Mouse (Mus musculus) embryo, embryonic 10.5 days (tissue): ENCODE results near the gene Zfp72.

Experiments
- DNase-seq: peaks from one replicate; pipeline ENCODE4 v3.0.0-alpha.2; 2015; ENCODE audit warnings: low spot score

Gene Zfp72

DNA sequence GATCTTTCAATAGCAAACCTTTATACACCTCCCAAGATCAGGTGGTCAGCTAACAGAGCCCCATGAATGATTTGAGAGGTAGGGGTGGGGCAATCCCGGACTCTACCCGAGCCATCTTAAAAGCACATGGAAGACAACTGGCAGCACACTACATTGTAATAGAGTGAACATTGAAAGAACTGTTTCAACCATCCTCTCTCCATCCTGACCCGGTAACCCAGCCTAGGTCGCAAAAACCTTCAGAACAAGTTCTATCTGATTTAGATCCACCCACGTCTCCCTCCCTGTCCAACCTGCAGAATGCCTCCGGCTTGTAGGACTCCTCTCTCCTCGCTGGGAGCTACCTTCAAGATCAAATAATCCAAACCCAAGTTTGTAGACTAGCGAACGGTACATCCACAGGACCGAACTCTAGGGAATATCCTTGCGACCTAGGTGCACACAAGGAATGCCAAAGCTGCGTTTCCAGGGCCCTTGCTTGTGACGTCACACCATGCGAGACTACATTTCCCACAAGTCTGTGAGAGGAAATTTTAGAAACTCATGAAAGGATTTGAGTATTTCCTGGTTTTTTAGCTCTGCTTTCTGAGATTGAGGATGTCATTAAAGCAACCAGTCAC is at the start of gene Zfp72:
Zfp72 (minus strand) TSS at position 466 of the 620 bp plus-strand sequence.
- peak; percentile 84 for DNase-seq

DNA sequence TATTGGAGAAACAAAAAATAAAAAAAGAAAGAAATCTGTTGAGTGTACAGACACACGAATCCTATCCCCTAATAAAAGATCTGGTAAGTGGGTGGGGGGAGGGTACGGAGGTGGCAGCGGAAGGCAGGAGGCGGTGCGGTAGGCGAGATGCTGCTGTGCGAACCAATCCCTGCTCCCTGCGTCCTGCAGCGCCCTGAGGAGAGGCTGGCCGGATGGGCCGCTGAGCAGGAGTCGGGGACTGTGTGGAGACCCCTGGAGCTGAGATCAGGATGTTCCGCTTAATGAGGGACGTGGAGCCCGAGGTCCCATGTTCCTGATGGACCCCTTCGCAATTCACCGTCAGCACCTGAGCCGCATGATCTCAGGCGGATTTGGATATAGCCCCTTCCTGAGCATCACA is 49.3 kb upstream of the Zfp72 start:
- DNase-seq = no peak

DNA sequence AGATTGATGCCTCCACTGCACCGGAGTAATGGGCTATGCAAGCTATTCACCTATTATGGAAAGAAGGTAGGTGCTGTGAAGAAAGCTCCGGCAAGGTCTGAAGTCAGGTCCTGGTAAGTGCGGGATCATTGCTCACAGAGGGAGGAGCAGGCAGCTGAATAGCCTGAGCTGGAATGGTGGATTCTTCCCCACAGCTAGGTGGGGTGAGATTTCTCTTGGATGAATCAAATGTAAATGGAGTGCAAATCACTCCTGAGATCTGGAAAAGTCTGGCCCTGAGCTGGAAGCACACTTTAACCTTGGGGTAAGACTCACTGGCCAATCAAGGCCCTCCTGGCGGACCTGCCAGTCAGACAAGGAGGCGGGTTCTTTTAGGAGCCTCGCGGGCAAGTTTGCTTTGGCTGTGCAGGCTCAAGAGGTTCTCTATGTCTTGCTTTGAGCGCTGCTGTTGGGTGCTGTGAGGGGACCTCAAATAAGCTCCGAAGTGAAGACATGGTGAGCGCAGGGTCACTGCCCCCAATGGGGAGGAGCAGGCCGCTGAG is 8.7 kb upstream of the Zfp72 start, which contains the start of gene Ftl1-ps1:
Ftl1-ps1 (plus strand) TSS at position 397 of the 542 bp plus-strand sequence.
- DNase-seq = peak; percentile 28

DNA sequence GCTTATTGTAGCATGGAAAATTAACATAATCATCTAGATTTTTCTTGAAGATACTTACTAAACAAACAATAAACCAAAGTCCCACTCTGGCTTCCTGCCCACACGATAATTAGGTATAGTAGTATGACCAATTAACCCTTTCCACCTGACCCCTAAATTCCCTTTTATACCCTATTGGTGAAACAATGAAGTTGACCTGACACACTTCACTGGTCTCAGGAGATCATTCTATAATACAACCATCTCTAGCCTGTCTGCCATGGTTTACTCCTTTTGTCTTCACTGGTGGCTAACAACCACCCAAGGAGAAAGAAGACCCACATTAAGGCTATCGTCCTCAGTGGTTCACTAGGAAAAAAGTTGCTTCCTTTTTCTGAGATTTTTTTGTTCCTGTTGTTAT is 520 bp upstream of the Zfp72 start:
- no peak for DNase-seq

DNA sequence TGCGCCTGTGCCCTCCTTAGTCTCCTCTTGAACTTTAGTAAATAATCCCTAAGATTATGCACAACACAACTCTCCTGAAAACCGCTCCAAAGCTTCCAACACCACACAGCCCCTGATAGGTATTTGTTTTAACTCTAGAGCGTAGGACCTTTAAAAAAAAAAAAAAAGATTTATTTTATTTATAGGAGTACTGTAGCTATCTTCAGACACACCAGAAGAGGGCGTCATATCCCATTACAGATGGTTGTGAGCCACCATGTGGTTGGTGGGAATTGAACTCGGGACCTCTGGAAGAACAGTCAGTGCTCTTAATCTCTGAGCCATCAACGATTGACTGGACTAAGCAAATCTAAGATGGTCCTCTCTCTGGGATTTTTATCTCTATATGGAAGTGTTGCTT is 906 bp downstream of the Zfp72 start:
- no peak for DNase-seq

DNA sequence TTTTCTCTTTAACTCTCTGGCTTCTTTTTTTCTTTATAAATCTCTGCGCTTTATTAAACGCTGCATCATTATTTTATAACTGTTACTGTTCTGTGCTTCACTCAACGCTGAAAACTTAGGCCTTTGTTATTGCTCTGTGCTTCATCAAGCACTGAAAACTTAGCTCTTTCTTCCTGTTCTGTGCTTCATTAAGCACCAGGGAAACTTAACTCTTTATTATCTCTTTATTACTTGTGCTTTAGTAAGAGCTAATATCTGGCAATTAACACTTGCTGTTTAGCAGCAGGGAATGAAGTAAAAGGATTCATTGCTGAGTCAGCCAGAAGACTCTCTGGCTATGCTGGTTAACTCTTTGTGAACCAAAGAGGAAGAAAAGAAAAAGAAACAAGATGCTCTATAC is 8.3 kb downstream of the Zfp72 start:
- DNase-seq = no peak

DNA sequence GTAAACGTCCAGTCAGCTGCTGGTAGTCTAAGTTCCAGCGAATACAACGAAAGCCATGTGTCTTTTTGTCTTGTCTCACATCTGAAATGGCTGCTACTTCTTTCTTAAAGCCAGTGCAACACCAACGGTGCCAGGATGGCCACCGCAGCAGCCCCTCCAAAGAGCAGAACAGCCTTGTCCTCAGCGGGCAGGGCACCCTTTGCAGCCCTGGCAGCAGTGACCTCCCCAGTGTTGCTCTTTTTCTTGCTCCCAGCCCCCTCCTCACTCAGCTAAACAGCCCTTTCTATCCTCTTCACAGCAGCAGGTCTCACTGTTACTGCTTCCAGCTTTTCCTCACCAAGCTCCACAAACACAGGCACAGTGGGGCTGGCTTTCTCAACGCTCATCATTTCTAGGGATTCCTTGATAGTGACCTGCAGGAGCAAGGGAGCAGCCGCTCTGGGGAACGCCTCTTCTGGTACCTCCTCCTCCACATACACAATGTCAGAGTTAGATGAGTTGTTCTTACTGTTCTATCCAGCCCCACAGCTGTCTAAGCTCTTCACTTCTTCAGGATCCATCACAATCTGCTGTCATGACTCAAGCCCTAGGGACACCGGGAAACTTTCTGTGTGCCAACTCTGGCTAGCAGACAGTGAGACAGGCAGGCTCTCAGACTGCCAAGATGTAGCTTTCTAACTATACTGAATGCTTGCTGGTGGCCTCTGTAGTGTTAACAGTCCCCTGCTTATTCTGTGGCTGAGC is 8.9 kb downstream of the Zfp72 start:
- DNase-seq = no peak

DNA sequence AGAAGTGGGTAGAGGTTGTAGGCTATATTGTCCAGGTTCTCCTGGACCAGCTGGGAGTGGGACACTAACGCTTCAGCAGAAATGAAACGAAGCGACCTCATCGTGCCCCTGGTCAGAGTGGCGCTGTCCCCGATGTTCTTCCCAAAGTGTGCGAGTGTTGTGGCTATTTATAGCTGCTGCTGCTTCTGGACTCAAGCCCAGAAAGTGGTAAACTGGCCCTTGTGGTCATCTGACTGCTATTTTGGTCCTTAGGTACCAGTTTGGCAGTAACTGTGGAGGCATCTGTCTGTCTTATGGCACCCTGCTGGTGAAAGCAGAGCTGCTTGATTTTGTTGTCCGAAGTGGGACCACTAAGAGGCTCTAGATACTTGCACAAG is 26.8 kb downstream of the Zfp72 start, which contains the start of gene Lrrc14b:
Lrrc14b (minus strand) TSS at position 147 of the 377 bp plus-strand sequence.
- no peak for DNase-seq

DNA sequence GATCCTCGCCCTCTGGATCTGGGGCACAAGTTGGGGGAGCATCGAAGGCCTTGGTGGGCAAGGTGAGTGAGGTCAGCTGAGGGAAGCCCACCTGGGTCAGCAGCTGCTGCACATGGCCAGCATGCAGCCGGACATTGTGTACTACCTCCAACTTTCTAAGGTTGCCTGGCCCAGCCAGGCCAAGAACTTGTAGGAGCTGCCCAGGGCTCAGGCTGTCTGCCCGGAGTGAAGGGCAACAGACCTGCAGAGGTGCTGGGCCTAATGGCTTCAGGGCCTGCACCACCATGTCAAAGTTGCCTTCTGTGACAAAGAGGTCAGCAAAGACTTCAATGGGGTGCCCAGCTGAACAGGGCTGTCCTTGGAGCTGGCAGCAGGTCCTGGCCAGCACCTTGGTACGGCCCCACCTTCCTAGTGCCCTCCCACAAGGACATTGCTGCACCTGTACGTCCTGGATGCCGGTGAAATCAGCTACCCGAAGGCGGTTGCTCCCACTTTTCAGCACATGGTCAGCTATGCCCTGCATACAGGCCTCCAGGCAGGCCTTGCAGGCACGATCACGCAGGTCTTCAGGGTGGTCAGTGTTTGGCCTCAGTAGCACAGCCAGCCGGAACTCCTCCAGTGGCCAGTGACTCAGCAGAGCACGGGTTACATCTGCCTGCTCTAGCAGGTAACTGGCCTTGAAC is 27.3 kb downstream of the Zfp72 start:
- DNase-seq = no peak

DNA sequence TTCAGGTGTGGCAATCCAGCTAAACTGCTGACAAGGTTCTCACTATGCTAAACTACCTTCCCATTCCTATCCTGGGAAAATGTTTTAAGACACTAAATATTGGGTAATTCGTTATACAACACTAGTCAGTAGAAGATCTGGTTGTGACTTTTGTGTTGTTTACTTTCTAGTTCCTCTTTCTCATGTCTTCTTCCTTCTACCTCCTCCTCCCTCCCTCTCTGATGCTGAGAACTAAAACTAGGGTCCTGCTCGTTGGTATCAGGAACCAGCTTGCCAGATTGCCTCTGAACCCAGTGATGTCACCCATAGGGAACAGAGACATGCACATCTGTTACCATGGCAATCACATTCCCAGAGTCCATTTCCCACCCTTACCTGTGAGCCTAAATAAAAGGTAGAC is 28.4 kb downstream of the Zfp72 start:
- no peak for DNase-seq

DNA sequence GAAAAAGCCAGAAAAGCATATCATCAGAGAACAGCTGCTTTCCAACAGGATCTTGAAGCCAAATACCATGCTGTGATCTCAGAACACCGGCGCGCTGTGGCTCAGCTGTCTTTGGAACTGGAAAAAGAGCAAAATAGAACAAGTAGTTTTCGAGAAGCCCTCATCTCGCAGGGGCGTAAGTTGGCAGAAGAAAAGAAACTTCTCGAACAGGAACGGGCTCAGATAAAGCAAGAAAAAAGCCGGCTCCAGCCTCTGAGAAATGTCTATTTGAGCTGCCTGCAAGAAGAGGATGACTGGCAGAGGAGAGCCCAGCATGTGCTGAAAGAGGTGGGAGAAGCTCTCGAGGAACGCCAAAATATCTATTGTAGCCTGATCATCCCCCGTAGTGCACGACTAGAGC is 34.1 kb downstream of the Zfp72 start:
- no peak for DNase-seq

DNA sequence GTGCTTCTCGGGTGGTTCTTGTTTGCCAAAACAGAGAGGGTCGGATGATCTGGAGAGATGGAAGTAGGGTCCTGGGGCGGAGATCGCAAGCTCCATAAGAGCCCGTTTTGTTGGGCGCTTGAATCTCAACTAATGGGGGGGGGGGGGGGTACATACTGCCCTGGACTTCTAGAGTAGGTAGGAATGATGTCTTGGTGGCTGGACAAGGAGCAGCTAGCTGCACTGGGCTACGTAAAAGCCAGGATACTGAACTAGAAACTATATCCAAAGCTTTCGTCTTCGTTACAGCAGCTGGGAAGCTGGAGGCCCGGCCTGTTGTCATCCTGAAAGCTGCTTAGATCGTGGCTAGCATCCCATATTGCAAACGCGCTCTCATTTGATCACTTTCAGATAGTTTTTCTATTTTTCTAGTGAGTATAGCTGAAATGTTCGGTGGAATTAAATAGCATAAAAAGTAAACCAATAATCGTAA is 40.2 kb downstream of the Zfp72 start:
- DNase-seq = no peak

DNA sequence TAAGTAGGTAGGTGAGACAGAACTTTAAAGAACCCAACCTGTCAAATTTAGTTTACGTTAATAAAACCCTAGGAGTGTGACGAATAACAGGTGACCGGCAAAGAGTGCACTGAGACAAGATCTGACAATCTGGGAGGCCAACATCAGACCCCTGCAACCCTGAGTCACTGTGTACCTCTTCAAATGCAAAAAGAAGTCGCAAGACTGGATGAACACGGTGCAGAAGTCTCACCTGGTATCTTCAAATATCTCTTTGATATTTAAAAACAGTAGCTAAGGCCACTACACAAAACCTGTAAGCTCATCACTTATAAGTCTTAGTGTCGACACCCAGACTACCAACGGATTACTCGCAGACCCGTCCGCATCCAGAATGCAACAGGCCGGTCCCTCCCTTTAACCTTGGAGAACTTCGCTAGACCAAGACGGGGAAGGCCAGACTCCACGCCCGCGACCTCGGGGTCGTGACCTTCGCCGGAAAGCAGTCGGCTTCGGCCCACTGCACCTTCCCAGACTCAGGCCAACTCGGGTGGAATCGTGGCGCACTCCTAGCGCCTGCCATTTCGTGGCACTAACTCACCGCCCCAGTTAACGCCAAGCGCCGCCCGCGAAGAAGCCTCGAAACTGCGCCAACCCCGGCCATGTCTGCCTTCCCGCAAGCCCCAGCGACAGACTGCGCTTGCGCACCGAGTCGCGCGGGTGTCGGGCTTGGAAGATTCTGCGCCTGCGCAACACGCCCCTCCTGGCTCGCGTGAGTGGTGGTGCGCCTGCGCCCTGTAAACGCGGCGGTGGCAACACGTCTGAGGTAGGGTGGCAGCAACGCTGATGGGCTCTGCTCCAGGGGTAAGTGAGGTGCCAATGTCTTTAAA is 40.8 kb downstream of the Zfp72 start, which contains the start of the genes Sdha and Ccdc127:
Sdha (minus strand) TSS at position 715 of the 869 bp plus-strand sequence.
Ccdc127 (plus strand) TSS at position 744 of the 869 bp plus-strand sequence.
- DNase-seq = peak; percentile 97

DNA sequence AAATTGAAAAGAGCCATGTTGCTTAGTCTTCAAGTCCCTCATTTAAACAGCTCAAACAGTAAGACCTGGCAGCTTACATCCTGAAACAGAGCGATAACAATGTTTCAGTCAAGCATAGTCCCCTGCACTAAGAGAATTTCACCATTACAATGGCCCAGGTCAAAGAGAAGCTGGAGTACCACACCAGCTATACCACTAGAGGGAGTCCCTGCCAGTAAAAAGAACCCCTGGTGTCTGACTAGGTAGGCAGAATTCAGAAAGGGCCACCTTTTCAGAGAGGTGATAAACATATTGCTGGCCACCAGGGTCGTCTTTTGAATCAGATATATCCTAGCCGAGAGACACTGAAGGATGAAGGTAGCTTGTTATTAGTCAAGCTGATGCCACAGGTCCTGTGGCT is 49.6 kb downstream of the Zfp72 start:
- peak; percentile 69 for DNase-seq

DNA sequence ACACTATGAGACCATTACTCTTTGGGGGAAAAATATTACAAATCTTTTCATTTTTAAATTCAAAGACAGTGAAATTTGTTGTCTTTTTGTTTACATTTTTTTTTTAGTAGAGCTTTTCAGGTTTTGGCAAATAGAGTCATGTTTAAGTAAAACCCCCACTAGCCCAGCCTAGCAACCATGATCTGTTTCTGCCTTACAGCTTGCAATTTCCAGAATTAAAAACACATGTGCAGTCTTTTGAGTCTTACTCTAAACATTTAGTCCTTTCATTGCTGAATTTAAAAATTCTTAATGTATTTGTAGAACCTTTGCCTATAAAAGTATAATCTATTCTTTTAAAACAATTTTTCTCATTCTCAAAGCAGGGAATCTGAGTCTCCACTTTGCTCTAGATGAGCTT is 61.3 kb downstream of the Zfp72 start:
- no peak for DNase-seq
